Mouse (Mus musculus): ENCODE results near the gene Atad5. TPM values are rescaled to one million over a fixed set of nuclear protein-coding genes. Genes with fewer than 3 reads are reported as not detected.

Atad5 gene
- 0.60 and 0.62 TPM in 2 replicates for polyA plus RNA-seq (2012; rRNA removed)

GRCm38 (mm10) chr11:80088917-80089816 lies at the start of gene Atad5:
Gene Atad5, plus strand, starts transcription at chr11:80089400.
- Histone ChIP-seq H3K4me3 (ENCODE audit: extremely low read depth, insufficient read depth, insufficient read length) (peak within 1 kb of the TSS; percentile 89), H3K36me3 (ENCODE audit: control insufficient read depth, insufficient read depth, low read length) (no peaks in the 10 kb centered on the region), H3K27me3 (ENCODE audit: control insufficient read depth, insufficient read depth, low read length) (no peaks in the 10 kb centered on the region), H3K27ac (ENCODE audit: insufficient read depth, low read length) (no peak within 1 kb of the TSS), H3K4me1 (ENCODE audit: control insufficient read depth, insufficient read depth, insufficient read length) (peaks cover 6% of the 10 kb centered on the region; the same call in 1 of the 2 replicates)
- no peak for TF ChIP-seq CTCF (IDR thresholded peaks at IDR 0.05; ENCODE audit: extremely low read depth, insufficient read depth, insufficient read length, insufficient replicate concordance)
- TF ChIP-seq POLR2A (IDR thresholded peaks at IDR 0.05; ENCODE audit: low read depth, low read length): no peak
- 3% methylated on average over 57 of the region's 57 CpGs for WGBS
- DNase-seq (ENCODE audit: low read depth in 1 of 2, low spot score in 2 of 2): peak; percentile 70 to 88

- peak; percentile 18 to 49 for DNase-seq (ENCODE audit: low read depth in 1 of 2, low spot score in 2 of 2)
- H3K27me3 ChIP-seq (ENCODE audit: control insufficient read depth, insufficient read depth, low read length): no peaks in the 10 kb centered on the region
- WGBS: 57% methylated on average over 10 of the region's 10 CpGs
- H3K36me3 ChIP-seq (ENCODE audit: control insufficient read depth, insufficient read depth, low read length): peaks cover 11% of the 10 kb centered on the region
- H3K4me1 ChIP-seq (ENCODE audit: control insufficient read depth, insufficient read depth, insufficient read length): no peaks in the 10 kb centered on the region
- no peak overlapping the region for H3K27ac ChIP-seq (ENCODE audit: insufficient read depth, low read length)
- TF ChIP-seq CTCF (IDR thresholded peaks at IDR 0.05; ENCODE audit: extremely low read depth, insufficient read depth, insufficient read length, insufficient replicate concordance) (peak; percentile 76; the same call in 1 of the 2 replicates), POLR2A (IDR thresholded peaks at IDR 0.05; ENCODE audit: low read depth, low read length) (no peak)
- no peak overlapping the region for H3K4me3 ChIP-seq (ENCODE audit: extremely low read depth, insufficient read depth, insufficient read length)
These were observed 46.4 kb upstream of the Atad5 start for GRCm38 (mm10) chr11:80042615-80043418.

- peaks cover 16% of the 10 kb centered on the region for H3K36me3 ChIP-seq (ENCODE audit: control insufficient read depth, insufficient read depth, low read length)
- no peaks in the 10 kb centered on the region for H3K4me1 ChIP-seq (ENCODE audit: control insufficient read depth, insufficient read depth, insufficient read length)
These were observed 45.8 kb upstream of the Atad5 start for GRCm38 (mm10) chr11:80043419-80043817.

GRCm38 (mm10) chr11:80046856-80047255 lies 42.3 kb upstream of the Atad5 start:
- no peak for DNase-seq (ENCODE audit: low read depth in 1 of 2, low spot score in 2 of 2)
- H3K27ac ChIP-seq (ENCODE audit: insufficient read depth, low read length): no peak overlapping the region
- TF ChIP-seq CTCF (IDR thresholded peaks at IDR 0.05; ENCODE audit: extremely low read depth, insufficient read depth, insufficient read length, insufficient replicate concordance) (no peak), POLR2A (IDR thresholded peaks at IDR 0.05; ENCODE audit: low read depth, low read length) (no peak)
- 93% methylated on average over 7 of the region's 7 CpGs for WGBS
- peaks cover 34% of the 10 kb centered on the region for H3K36me3 ChIP-seq (ENCODE audit: control insufficient read depth, insufficient read depth, low read length)
- no peaks in the 10 kb centered on the region for H3K4me1 ChIP-seq (ENCODE audit: control insufficient read depth, insufficient read depth, insufficient read length)
- H3K27me3 ChIP-seq (ENCODE audit: control insufficient read depth, insufficient read depth, low read length): no peaks in the 10 kb centered on the region
- no peak overlapping the region for H3K4me3 ChIP-seq (ENCODE audit: extremely low read depth, insufficient read depth, insufficient read length)

More at GRCm38 (mm10) chr11:80043419-80043817, 45.8 kb upstream of the Atad5 start:
- H3K4me3 ChIP-seq (ENCODE audit: extremely low read depth, insufficient read depth, insufficient read length): no peak overlapping the region
- DNase-seq (ENCODE audit: low read depth in 1 of 2, low spot score in 2 of 2): no peak
- TF ChIP-seq POLR2A (IDR thresholded peaks at IDR 0.05; ENCODE audit: low read depth, low read length) (no peak), CTCF (IDR thresholded peaks at IDR 0.05; ENCODE audit: extremely low read depth, insufficient read depth, insufficient read length, insufficient replicate concordance) (no peak)
- H3K27me3 ChIP-seq (ENCODE audit: control insufficient read depth, insufficient read depth, low read length): no peaks in the 10 kb centered on the region
- H3K27ac ChIP-seq (ENCODE audit: insufficient read depth, low read length): no peak overlapping the region
- WGBS: 78% methylated on average over 8 of the region's 8 CpGs

GRCm38 (mm10) chr11:80050088-80050487 lies 39.1 kb upstream of the Atad5 start:
- peaks cover 58% of the 10 kb centered on the region for H3K36me3 ChIP-seq (ENCODE audit: control insufficient read depth, insufficient read depth, low read length)

GRCm38 (mm10) chr11:80052456-80052855 lies 36.7 kb upstream of the Atad5 start:
- no peak for DNase-seq (ENCODE audit: low read depth in 1 of 2, low spot score in 2 of 2)
- 72% methylated on average over 7 of the region's 7 CpGs for WGBS
- no peak for TF ChIP-seq CTCF (IDR thresholded peaks at IDR 0.05; ENCODE audit: extremely low read depth, insufficient read depth, insufficient read length, insufficient replicate concordance)
- no peak for TF ChIP-seq POLR2A (IDR thresholded peaks at IDR 0.05; ENCODE audit: low read depth, low read length)
- no peaks in the 10 kb centered on the region for H3K4me1 ChIP-seq (ENCODE audit: control insufficient read depth, insufficient read depth, insufficient read length)
- H3K27ac ChIP-seq (ENCODE audit: insufficient read depth, low read length): no peak overlapping the region
- peaks cover 66% of the 10 kb centered on the region for H3K36me3 ChIP-seq (ENCODE audit: control insufficient read depth, insufficient read depth, low read length)
- no peaks in the 10 kb centered on the region for H3K27me3 ChIP-seq (ENCODE audit: control insufficient read depth, insufficient read depth, low read length)
- H3K4me3 ChIP-seq (ENCODE audit: extremely low read depth, insufficient read depth, insufficient read length): no peak overlapping the region

More at GRCm38 (mm10) chr11:80050088-80050487, 39.1 kb upstream of the Atad5 start:
- 88% methylated on average over 2 of the region's 2 CpGs for WGBS
- Histone ChIP-seq H3K27me3 (ENCODE audit: control insufficient read depth, insufficient read depth, low read length) (no peaks in the 10 kb centered on the region), H3K4me1 (ENCODE audit: control insufficient read depth, insufficient read depth, insufficient read length) (no peaks in the 10 kb centered on the region), H3K4me3 (ENCODE audit: extremely low read depth, insufficient read depth, insufficient read length) (no peak overlapping the region), H3K27ac (ENCODE audit: insufficient read depth, low read length) (no peak overlapping the region)
- TF ChIP-seq CTCF (IDR thresholded peaks at IDR 0.05; ENCODE audit: extremely low read depth, insufficient read depth, insufficient read length, insufficient replicate concordance) (no peak), POLR2A (IDR thresholded peaks at IDR 0.05; ENCODE audit: low read depth, low read length) (no peak)
- DNase-seq (ENCODE audit: low read depth in 1 of 2, low spot score in 2 of 2): no peak
